Mouse (Mus musculus) embryonic facial prominence, embryonic 11.5 days (tissue): Measurements from ENCODE around the gene Tnfrsf1a. TPM values are rescaled to one million over a fixed set of nuclear protein-coding genes. Genes with fewer than 3 reads are reported as not detected.

Experiments
- ATAC-seq: fragments of 200-750 bp; cut with Nextera tagmentation; replicated peaks from 2 replicates; pipeline ENCODE4 v1.8.0; 2017; ENCODE audit warnings: low read depth; ENCODE audit not compliant: insufficient number of reproducible peaks, low FRiP score, low TSS enrichment
- DNase-seq: peaks from one replicate; pipeline ENCODE4 v3.0.0-alpha.2; 2015; ENCODE audit warnings: low spot score
- H3K27ac ChIP-seq: fragments of 300-500 bp; sonication (generic); replicated peaks from 2 replicates; pipeline ENCODE4 v1.5.1; 2014; ENCODE audit warnings: mild to moderate bottlenecking, low read depth, low read length, control low read depth
- H3K27me3 ChIP-seq: fragments of 300-500 bp; sonication (generic); 2 replicates; pipeline ENCODE4 v1.6.1; 2014; ENCODE audit warnings: mild to moderate bottlenecking, low read length, moderate library complexity, mixed read lengths; ENCODE audit not compliant: control insufficient read depth, insufficient read depth
- H3K36me3 ChIP-seq: fragments of 300-500 bp; sonication (generic); replicated peaks from 2 replicates; pipeline ENCODE4 v1.6.1; 2014; ENCODE audit warnings: low read depth, mild to moderate bottlenecking, low read length, moderate library complexity, mixed read lengths; ENCODE audit not compliant: control insufficient read depth, insufficient read depth
- H3K4me1 ChIP-seq: fragments of 300-500 bp; sonication (generic); 2 replicates; pipeline ENCODE4 v1.6.1; 2014; ENCODE audit warnings: low read length, mixed read lengths; ENCODE audit not compliant: control insufficient read depth, insufficient read depth
- H3K4me2 ChIP-seq: fragments of 300-500 bp; sonication (generic); 2 replicates; pipeline ENCODE4 v1.6.1; 2014; ENCODE audit warnings: low read depth, mild to moderate bottlenecking, control low read depth, low read length, moderate library complexity
- H3K4me3 ChIP-seq: fragments of 300-500 bp; sonication (generic); 2 replicates; pipeline ENCODE4 v1.5.1; 2014; ENCODE audit warnings: low read depth, low read length, control low read depth
- H3K9ac ChIP-seq: fragments of 300-500 bp; sonication (generic); replicated peaks from 2 replicates; pipeline ENCODE4 v1.6.1; 2014; ENCODE audit warnings: mild to moderate bottlenecking, control low read depth, low read length
- H3K9me3 ChIP-seq: fragments of 300-500 bp; sonication (generic); replicated peaks from 2 replicates; pipeline ENCODE4 v1.6.1; 2016; ENCODE audit warnings: mild to moderate bottlenecking, low read length, inconsistent platforms, mixed read lengths; ENCODE audit not compliant: control insufficient read depth
- WGBS: fragments of 180-500 bp; shearing (Covaris S2); extraction: QIAGEN DNeasy Blood & Tissue Kit; methylation state at CpG from one replicate; pipeline ENCODE4 v1.1.7; 2014; 5-methylcytosine and 5-hydroxymethylcytosine counted together
- polyA plus RNA-seq: library from polyadenylated mRNA; unstranded; fragments of >200 nt; fragmentation: Nextera tagmentation; extraction: Ambion mirVana; gene quantifications from 2 replicates; pipeline ENCODE4 v1.2.1, GENCODE M21; 2014

The Tnfrsf1a gene
- polyA plus RNA-seq, 1 experiment from 2014 or later = 39.5 TPM

GRCm38 (mm10) chr6:125317077-125317476 is 32.1 kb upstream of the Tnfrsf1a start:
- no peak for ATAC-seq
- H3K27me3 ChIP-seq = peaks cover 19% of the 10 kb centered on the region

GRCm38 (mm10) chr6:125318981-125319918 is 29.9 kb upstream of the Tnfrsf1a start:
- no peaks in the 10 kb centered on the region for H3K36me3 ChIP-seq
- H3K9ac ChIP-seq = no peak overlapping the region
- H3K27ac ChIP-seq = no peak overlapping the region
- H3K4me1 ChIP-seq = no peaks in the 10 kb centered on the region; the same call in 1 of the 2 replicates
- no peak overlapping the region for H3K4me3 ChIP-seq
- DNase-seq (no peak), ATAC-seq (no peak)
- no peak overlapping the region for H3K4me2 ChIP-seq
- peaks cover 25% of the 10 kb centered on the region for H3K27me3 ChIP-seq
- no peaks in the 10 kb centered on the region for H3K9me3 ChIP-seq
- 67% methylated on average over 15 of the region's 15 CpGs for WGBS

More at GRCm38 (mm10) chr6:125317077-125317476, 32.1 kb upstream of the Tnfrsf1a start:
- DNase-seq = no peak
- Histone ChIP-seq H3K9me3 (no peaks in the 10 kb centered on the region), H3K4me2 (no peak overlapping the region), H3K9ac (no peak overlapping the region), H3K4me3 (no peak overlapping the region), H3K36me3 (no peaks in the 10 kb centered on the region), H3K27ac (no peak overlapping the region), H3K4me1 (peaks cover 4% of the 10 kb centered on the region; the same call in 1 of the 2 replicates)
- WGBS = 71% methylated on average over 7 of the region's 7 CpGs

GRCm38 (mm10) chr6:125319919-125320296 is 29.3 kb upstream of the Tnfrsf1a start:
- Histone ChIP-seq H3K27ac (no peak overlapping the region), H3K36me3 (no peaks in the 10 kb centered on the region), H3K27me3 (peaks cover 25% of the 10 kb centered on the region), H3K9me3 (no peaks in the 10 kb centered on the region), H3K9ac (no peak overlapping the region), H3K4me2 (no peak overlapping the region), H3K4me3 (no peak overlapping the region), H3K4me1 (no peaks in the 10 kb centered on the region; the same call in 1 of the 2 replicates)
- no peak for ATAC-seq
- no peak for DNase-seq

- no peak for DNase-seq
- H3K9ac ChIP-seq = no peak within 1 kb of the TSS
- H3K4me3 ChIP-seq = no peak within 1 kb of the TSS
- no peak within 1 kb of the TSS for H3K4me2 ChIP-seq
- no peak for ATAC-seq
- 88% methylated on average over 1 of the region's 1 CpGs for WGBS
- no peaks in the 10 kb centered on the region for H3K36me3 ChIP-seq
- H3K27ac ChIP-seq = no peak within 1 kb of the TSS
- no peaks in the 10 kb centered on the region; the same call in 1 of the 2 replicates for H3K4me1 ChIP-seq
- H3K27me3 ChIP-seq = peaks cover 25% of the 10 kb centered on the region
- H3K9me3 ChIP-seq = no peaks in the 10 kb centered on the region
Observed at GRCm38 (mm10) chr6:125320323-125320722, 28.8 kb upstream of the Tnfrsf1a start, which contains the start of gene Scnn1a. Scnn1a (plus strand) TSS chr6:125320659.

GRCm38 (mm10) chr6:125321114-125321855 is 27.9 kb upstream of the Tnfrsf1a start:
- Histone ChIP-seq H3K27ac (no peak overlapping the region), H3K36me3 (no peaks in the 10 kb centered on the region), H3K4me3 (no peak overlapping the region), H3K9ac (no peak overlapping the region), H3K4me1 (no peaks in the 10 kb centered on the region; the same call in 1 of the 2 replicates), H3K4me2 (no peak overlapping the region), H3K27me3 (peaks cover 25% of the 10 kb centered on the region), H3K9me3 (no peaks in the 10 kb centered on the region)
- ATAC-seq (no peak), DNase-seq (no peak)
- WGBS = 4% methylated on average over 26 of the region's 26 CpGs

- Histone ChIP-seq H3K4me2 (no peak overlapping the region), H3K9me3 (no peaks in the 10 kb centered on the region), H3K27ac (no peak overlapping the region), H3K27me3 (peaks cover 25% of the 10 kb centered on the region), H3K9ac (no peak overlapping the region), H3K36me3 (no peaks in the 10 kb centered on the region), H3K4me3 (no peak overlapping the region), H3K4me1 (no peaks in the 10 kb centered on the region; the same call in 1 of the 2 replicates)
- ATAC-seq = no peak
- DNase-seq = no peak
- WGBS = 63% methylated on average over 13 of the region's 13 CpGs
Observed at GRCm38 (mm10) chr6:125322794-125323193, 26.4 kb upstream of the Tnfrsf1a start.

- Histone ChIP-seq H3K4me3 (no peak overlapping the region), H3K27me3 (peaks cover 25% of the 10 kb centered on the region), H3K27ac (no peak overlapping the region), H3K36me3 (no peaks in the 10 kb centered on the region), H3K4me1 (no peaks in the 10 kb centered on the region; the same call in 1 of the 2 replicates), H3K9ac (no peak overlapping the region), H3K4me2 (no peak overlapping the region), H3K9me3 (no peaks in the 10 kb centered on the region)
- ATAC-seq (no peak), DNase-seq (no peak)
- 62% methylated on average over 6 of the region's 6 CpGs for WGBS
Observed at GRCm38 (mm10) chr6:125323547-125323946, 25.6 kb upstream of the Tnfrsf1a start.
